Mouse (Mus musculus) adrenal gland, adult (tissue): ENCODE data around the gene Vamp5.
A peak's percentile ranks its signal among the peaks of the same experiment; 100 is the strongest.

Experiments used
- DNase-seq, 2 experiments: peaks; one replicate each; pipeline ENCODE4 v3.0.0; 2022 to 2023; ENCODE audit warnings: low spot score in 1 of 2; ENCODE audit not compliant: inconsistent age in 2 of 2

Vamp5 gene

GRCm38 (mm10) chr6:72347166-72347941 lies 32.9 kb downstream of the Vamp5 start, which contains the start of gene 0610030E20Rik:
0610030E20Rik (plus strand) TSS chr6:72347317.
- DNase-seq, result peak; percentile 85 to 94

- peak in 1 of 2 experiments; percentile 48 for DNase-seq
These were observed 34.0 kb downstream of the Vamp5 start for GRCm38 (mm10) chr6:72346261-72346660.

GRCm38 (mm10) chr6:72345633-72346032 lies 34.6 kb downstream of the Vamp5 start:
- DNase-seq, result no peak

GRCm38 (mm10) chr6:72345074-72345567 lies 35.1 kb downstream of the Vamp5 start, which contains the start of gene Usp39:
Usp39 (minus strand) TSS chr6:72345184.
- DNase-seq, result peak; percentile 94 to 98

- DNase-seq, result no peak
These were observed 35.7 kb downstream of the Vamp5 start for GRCm38 (mm10) chr6:72344396-72345073.

GRCm38 (mm10) chr6:72340481-72340880 lies 39.8 kb downstream of the Vamp5 start:
- no peak for DNase-seq

GRCm38 (mm10) chr6:72333111-72333510 lies 47.2 kb downstream of the Vamp5 start:
- peak in 1 of 2 experiments; percentile 43 for DNase-seq

- no peak for DNase-seq
These were observed 50.1 kb downstream of the Vamp5 start for GRCm38 (mm10) chr6:72330133-72330532.

GRCm38 (mm10) chr6:72329019-72329418 lies 51.2 kb downstream of the Vamp5 start:
- no peak for DNase-seq

GRCm38 (mm10) chr6:72326274-72326673 lies 54.0 kb downstream of the Vamp5 start:
- DNase-seq, result peak; percentile 53 to 71

- DNase-seq, result no peak
These were observed 56.3 kb downstream of the Vamp5 start for GRCm38 (mm10) chr6:72323786-72324508.

- no peak for DNase-seq
These were observed 57.3 kb downstream of the Vamp5 start for GRCm38 (mm10) chr6:72322936-72323335.

GRCm38 (mm10) chr6:72319019-72319418 lies 61.2 kb downstream of the Vamp5 start:
- DNase-seq, result peak in 1 of 2 experiments; percentile 54
